Mouse (Mus musculus): ENCODE results near the gene Vapa.

DNA sequence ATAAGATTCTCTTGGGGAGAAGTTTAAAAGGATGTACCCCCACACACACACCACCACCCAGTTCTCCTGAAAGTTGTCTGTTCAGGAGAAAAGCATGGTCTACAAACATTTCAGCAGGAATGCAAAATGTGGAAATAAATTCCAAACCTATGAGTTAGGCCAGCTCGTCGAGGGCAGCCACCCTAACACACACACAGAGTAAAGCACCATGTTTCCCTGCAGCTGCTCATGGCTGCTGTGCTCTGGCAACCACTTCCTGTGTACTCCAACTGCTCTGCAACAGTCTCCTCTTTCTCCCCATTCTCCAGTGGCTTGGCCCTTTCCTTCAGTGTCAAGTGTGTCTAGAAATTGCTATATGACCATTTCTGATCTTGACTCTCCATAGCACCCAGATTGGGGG, 45.1 kb upstream of the Vapa start:
- TF ChIP-seq CTCF (IDR thresholded peaks at IDR 0.05 in 2 of 3, conservative IDR thresholded peaks at IDR 0.05 in 1 of 3; ENCODE audit: control insufficient read depth in 1 of 3, insufficient read depth in 1 of 3, low read depth in 2 of 3, low read length in 3 of 3, poor library complexity in 1 of 3, severe bottlenecking in 1 of 3): no peak
- TF ChIP-seq USF2 (IDR thresholded peaks at IDR 0.05; ENCODE audit: borderline replicate concordance in 1 of 2, insufficient read depth in 1 of 2, low read depth in 1 of 2, low read length in 2 of 2): no peak
- no peak for TF ChIP-seq HCFC1 (IDR thresholded peaks at IDR 0.05; ENCODE audit: low read depth, low read length)
- TF ChIP-seq USF1 (IDR thresholded peaks at IDR 0.05; ENCODE audit: low read depth, low read length): no peak
- TF ChIP-seq SIN3A (IDR thresholded peaks at IDR 0.05; ENCODE audit: low read length): no peak
- no peak for TF ChIP-seq ZNF384 (IDR thresholded peaks at IDR 0.05; ENCODE audit: low read depth, low read length)
- no peak for TF ChIP-seq EP300 (IDR thresholded peaks at IDR 0.05; ENCODE audit: low read depth in 1 of 2, low read length in 2 of 2)
- TF ChIP-seq TCF12 (IDR thresholded peaks at IDR 0.05; ENCODE audit: low read depth, low read length): no peak
- no peak for TF ChIP-seq UBTF (IDR thresholded peaks at IDR 0.05; ENCODE audit: borderline replicate concordance, insufficient read depth, low read depth, low read length)
- no peak for TF ChIP-seq NRF1 (IDR thresholded peaks at IDR 0.05; ENCODE audit: insufficient read depth, low read depth, low read length, poor library complexity, severe bottlenecking)
